ENCODE assay signal across 10 mouse cellular contexts in the genomic region with DNA sequence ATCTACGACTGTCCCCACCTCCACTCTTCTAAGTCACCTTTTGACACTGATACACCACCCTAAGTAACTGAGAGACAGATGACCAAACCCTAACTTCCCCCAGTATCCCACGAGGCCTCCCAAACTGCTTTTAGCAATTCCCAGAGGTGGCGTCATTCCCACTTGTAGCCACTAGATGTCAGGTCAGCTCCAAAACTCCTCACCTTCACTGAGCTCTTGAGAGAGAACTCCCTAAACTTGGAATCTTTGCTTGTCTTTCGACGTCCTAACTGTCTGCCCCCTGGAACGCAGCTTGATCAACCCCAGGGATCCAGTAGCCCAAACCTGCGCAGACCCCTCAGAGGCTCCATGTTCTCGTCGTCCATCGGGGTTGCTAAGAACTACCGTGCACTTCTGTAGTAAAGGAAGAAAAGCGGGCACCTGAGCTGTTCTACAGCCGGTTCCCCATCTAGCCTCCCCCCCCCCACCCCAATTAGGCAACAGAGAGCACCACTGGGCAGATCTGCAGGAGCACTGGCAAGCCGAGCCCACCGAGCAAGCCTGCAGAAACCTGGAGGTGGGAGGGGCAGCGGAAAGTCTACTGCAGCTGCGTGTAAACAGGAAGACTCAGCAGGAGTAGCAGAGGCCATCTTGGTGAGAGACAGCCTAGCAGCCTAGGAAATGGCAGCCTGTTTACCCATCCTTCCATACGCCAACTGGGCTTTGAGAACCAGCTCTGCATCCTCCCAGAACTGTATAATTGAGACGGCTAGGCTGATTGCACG. TPM values are rescaled to one million over a fixed set of nuclear protein-coding genes. Genes with fewer than 3 reads are reported as not detected.
A peak's percentile ranks its signal among the peaks of the same experiment; 100 is the strongest.
DNase-seq lines count a peak whose midpoint lies in the region; ATAC-seq lines count a peak whose summit lies in the region.
"Had no signal": no experiment of that assay in that cellular context is flagged by ENCODE, and none has a peak within 500 bp of the region (broad histone marks: within the 10 kb centered on the region; RNA-seq: fewer than 3 reads in every experiment).

No protein-coding gene starts in this region.

- 0 out of 2 replicates have a peak, but pooled peaks cover 6% of the 10 kb centered on the region for H3K27me3 ChIP-seq in limb, embryonic 10.5 days (ENCODE audit: low read depth, poor library complexity, severe bottlenecking)
- H3K27me3 ChIP-seq in midbrain, embryonic 15.5 days (replicated peaks): no peaks in the 10 kb centered on the region

- H3K27ac ChIP-seq in limb, embryonic 10.5 days: peak overlapping the region; percentile 63; the same call in 1 of the 2 replicates
- no peak overlapping the region for H3K27ac ChIP-seq in midbrain, embryonic 15.5 days

- H3K4me2 ChIP-seq in midbrain, embryonic 15.5 days: no peak overlapping the region

- H3K9me3 ChIP-seq in limb, embryonic 10.5 days (replicated peaks): no peaks in the 10 kb centered on the region
- H3K9me3 ChIP-seq in midbrain, embryonic 15.5 days: no peaks in the 10 kb centered on the region

- intact Hi-C loops in heart, postnatal 14 days (cut with DNase I): loop anchor here (1.0 to 5.0 kb wide), 2 partner anchors 285 to 374 kb away; no protein-coding TSS in a partner anchor

- peak; percentile 54 for DNase-seq in urinary bladder, postnatal 14 days (ENCODE audit: low spot score)
- DNase-seq in urinary bladder, postnatal 10 days (ENCODE audit: low spot score): no peak
- peak; percentile 38 for DNase-seq in adrenal gland, postnatal 25 days
- DNase-seq in embryo, embryonic 9.5 days (ENCODE audit: extremely low spot score): peak; percentile 68
- DNase-seq in heart, postnatal 14 days: peak; percentile 57 to 75
- peak; percentile 71 for DNase-seq in limb, embryonic 10.5 days (ENCODE audit: low spot score)
- peak; percentile 58 for DNase-seq in thymus, postnatal 4 days

- H3K36me3 ChIP-seq in limb, embryonic 10.5 days: no peaks in the 10 kb centered on the region
- no peaks in the 10 kb centered on the region for H3K36me3 ChIP-seq in midbrain, embryonic 15.5 days (replicated peaks)

- ATAC-seq in midbrain, embryonic 15.5 days (replicated peaks): peak; percentile 24; the same call in 1 of the 2 replicates

- H3K9ac ChIP-seq in midbrain, embryonic 15.5 days: no peak overlapping the region

- 39% methylated on average over 20 of the region's 20 CpGs for WGBS in limb, embryonic 10.5 days
- 41% methylated on average over 20 of the region's 20 CpGs for WGBS in midbrain, embryonic 15.5 days

- H3K4me3 ChIP-seq in limb, embryonic 10.5 days: no peak overlapping the region
- no peak overlapping the region for H3K4me3 ChIP-seq in midbrain, embryonic 15.5 days
- H3K4me3 ChIP-seq: myocyte had no signal

- H3K4me1 ChIP-seq in limb, embryonic 10.5 days: peaks cover 16% of the 10 kb centered on the region
- H3K4me1 ChIP-seq in midbrain, embryonic 15.5 days: peaks cover 25% of the 10 kb centered on the region

RNA-seq across cellular contexts. Expression of a gene that starts 33.9 kb away (rescaled TPM):
- total RNA-seq in adrenal gland, postnatal 25 days (2021): not detected in 2 replicates
- not detected for total RNA-seq in heart, postnatal 14 days (2021)
- not detected in 2 replicates for polyA plus RNA-seq in limb, embryonic 10.5 days (2016; fragmentation: Nextera tagmentation; extraction: Ambion mirVana)
- not detected in 2 replicates for polyA plus RNA-seq in midbrain, embryonic 15.5 days (2015; fragmentation: Nextera tagmentation; extraction: Ambion mirVana)
- total RNA-seq: gastrocnemius, postnatal 36 days had no signal
- polyA plus RNA-seq: myocyte had no signal

RNA-seq across cellular contexts. Expression of a gene that starts 41.8 kb away (rescaled TPM):
- 2.1 and 3.8 TPM in 2 replicates for total RNA-seq in adrenal gland, postnatal 25 days (2021)
- 1 to 10 TPM; 3.8 to 4.3 TPM for total RNA-seq in heart, postnatal 14 days (2021)
- 11.0 and 11.9 TPM in 2 replicates for polyA plus RNA-seq in limb, embryonic 10.5 days (2016; fragmentation: Nextera tagmentation; extraction: Ambion mirVana)
- polyA plus RNA-seq in midbrain, embryonic 15.5 days (2015; fragmentation: Nextera tagmentation; extraction: Ambion mirVana): 11.5 and 12.8 TPM in 2 replicates
